Mouse (Mus musculus): ENCODE results near the gene Smim17. TPM values are rescaled to one million over a fixed set of nuclear protein-coding genes. Genes with fewer than 3 reads are reported as not detected.
"Not testable (repeated sequence)": the region's sequence is repeated elsewhere in the genome, so short reads cannot be mapped to it uniquely, and the experiment has no call there.

Gene Smim17
- polyA plus RNA-seq, 1 experiment from 2014 or later, result 0.99 TPM

DNA sequence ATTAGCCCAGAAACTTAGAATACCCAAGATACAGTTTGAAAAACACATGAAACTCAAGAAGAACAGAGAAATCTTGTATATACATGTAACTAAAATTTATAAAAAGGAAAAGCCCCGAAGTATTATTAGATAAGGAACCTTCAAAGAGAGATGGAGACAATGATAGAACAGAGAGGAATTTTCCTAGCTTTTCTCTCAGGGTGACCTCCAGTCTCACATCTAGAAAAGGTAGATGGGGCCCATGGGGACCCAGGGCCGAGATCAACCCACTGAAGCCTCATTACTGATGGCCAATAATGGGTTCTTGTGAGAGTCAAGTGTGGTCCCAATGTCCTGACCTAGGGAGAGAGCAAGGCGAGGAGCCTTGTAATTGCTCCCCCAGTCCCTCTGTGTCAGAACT is 39.9 kb downstream of the Smim17 start, which contains the start of gene Olfr1344:
Gene Olfr1344 (plus strand): TSS at position 301 of the 400 bp plus-strand sequence.
- DNase-seq (ENCODE audit: low spot score) (no peak), ATAC-seq (replicated peaks; ENCODE audit: low FRiP score) (no peak)
- no peak within 1 kb of the TSS for H3K27ac ChIP-seq (ENCODE audit: low read depth, low read length)
- H3K27me3 ChIP-seq (ENCODE audit: control insufficient read depth, insufficient read depth, low read length), result no peaks in the 10 kb centered on the region
- no peak within 1 kb of the TSS for H3K4me2 ChIP-seq (ENCODE audit: low read depth, low read length, severe bottlenecking)
- H3K9me3 ChIP-seq (ENCODE audit: control insufficient read depth, low read length), result no peaks in the 10 kb centered on the region
- no peak within 1 kb of the TSS for H3K9ac ChIP-seq (ENCODE audit: low read length)
- H3K4me1 ChIP-seq (replicated peaks; ENCODE audit: control insufficient read depth, insufficient read depth, low read length), result no peaks in the 10 kb centered on the region; the same call in 1 of the 2 replicates
- no peak within 1 kb of the TSS for H3K4me3 ChIP-seq (ENCODE audit: low read depth, low read length)
- 78% methylated on average over 3 of the region's 3 CpGs for WGBS
- H3K36me3 ChIP-seq (ENCODE audit: control insufficient read depth, insufficient read depth, low read length), result no peaks in the 10 kb centered on the region

- Histone ChIP-seq H3K4me3 (ENCODE audit: low read depth, low read length) (no peak overlapping the region), H3K9me3 (ENCODE audit: control insufficient read depth, low read length) (no peaks in the 10 kb centered on the region), H3K4me2 (ENCODE audit: low read depth, low read length, severe bottlenecking) (no peak overlapping the region), H3K27ac (ENCODE audit: low read depth, low read length) (no peak overlapping the region), H3K27me3 (ENCODE audit: control insufficient read depth, insufficient read depth, low read length) (no peaks in the 10 kb centered on the region), H3K9ac (ENCODE audit: low read length) (no peak overlapping the region), H3K4me1 (replicated peaks; ENCODE audit: control insufficient read depth, insufficient read depth, low read length) (no peaks in the 10 kb centered on the region), H3K36me3 (ENCODE audit: control insufficient read depth, insufficient read depth, low read length) (no peaks in the 10 kb centered on the region)
- DNase-seq (ENCODE audit: low spot score) (no peak), ATAC-seq (replicated peaks; ENCODE audit: low FRiP score) (no peak)
- WGBS, result 60% methylated on average over 2 of the region's 2 CpGs
Observed at GRCm38 (mm10) chr7:6441173-6441572, 42.7 kb downstream of the Smim17 start.

- 88% methylated on average over 5 of the region's 5 CpGs for WGBS
- H3K4me2 ChIP-seq (ENCODE audit: low read depth, low read length, severe bottlenecking), result no peak overlapping the region
- no peak overlapping the region for H3K27ac ChIP-seq (ENCODE audit: low read depth, low read length)
- H3K9me3 ChIP-seq (ENCODE audit: control insufficient read depth, low read length), result no peaks in the 10 kb centered on the region; the same call in 1 of the 2 replicates
- no peak overlapping the region for H3K9ac ChIP-seq (ENCODE audit: low read length)
- no peaks in the 10 kb centered on the region for H3K36me3 ChIP-seq (ENCODE audit: control insufficient read depth, insufficient read depth, low read length)
- no peak for DNase-seq (ENCODE audit: low spot score)
- no peak for ATAC-seq (replicated peaks; ENCODE audit: low FRiP score)
- no peak overlapping the region for H3K4me3 ChIP-seq (ENCODE audit: low read depth, low read length)
- H3K4me1 ChIP-seq (replicated peaks; ENCODE audit: control insufficient read depth, insufficient read depth, low read length), result no peaks in the 10 kb centered on the region
- no peaks in the 10 kb centered on the region for H3K27me3 ChIP-seq (ENCODE audit: control insufficient read depth, insufficient read depth, low read length)
Observed at GRCm38 (mm10) chr7:6447771-6448170, 49.3 kb downstream of the Smim17 start.

- no peak for DNase-seq (ENCODE audit: low spot score)
- H3K9me3 ChIP-seq (ENCODE audit: control insufficient read depth, low read length), result no peaks in the 10 kb centered on the region; the same call in 1 of the 2 replicates
- no peaks in the 10 kb centered on the region for H3K36me3 ChIP-seq (ENCODE audit: control insufficient read depth, insufficient read depth, low read length)
- H3K4me2 ChIP-seq (ENCODE audit: low read depth, low read length, severe bottlenecking), result no peak within 1 kb of the TSS
- no peak within 1 kb of the TSS for H3K27ac ChIP-seq (ENCODE audit: low read depth, low read length)
- H3K27me3 ChIP-seq (ENCODE audit: control insufficient read depth, insufficient read depth, low read length), result no peaks in the 10 kb centered on the region
- no peaks in the 10 kb centered on the region for H3K4me1 ChIP-seq (replicated peaks; ENCODE audit: control insufficient read depth, insufficient read depth, low read length)
- no peak within 1 kb of the TSS for H3K4me3 ChIP-seq (ENCODE audit: low read depth, low read length)
- no peak for ATAC-seq (replicated peaks; ENCODE audit: low FRiP score)
- no peak within 1 kb of the TSS for H3K9ac ChIP-seq (ENCODE audit: low read length)
Observed at GRCm38 (mm10) chr7:6455868-6456267, 57.4 kb downstream of the Smim17 start, which contains the start of gene Olfr1336. Gene Olfr1336, plus strand, starts transcription at chr7:6456168.

- no peak for ATAC-seq (replicated peaks; ENCODE audit: low FRiP score)
- Histone ChIP-seq H3K27ac (ENCODE audit: low read depth, low read length) (no peak overlapping the region), H3K9me3 (ENCODE audit: control insufficient read depth, low read length) (no peaks in the 10 kb centered on the region; the same call in 1 of the 2 replicates), H3K36me3 (ENCODE audit: control insufficient read depth, insufficient read depth, low read length) (no peaks in the 10 kb centered on the region), H3K27me3 (ENCODE audit: control insufficient read depth, insufficient read depth, low read length) (no peaks in the 10 kb centered on the region), H3K4me1 (replicated peaks; ENCODE audit: control insufficient read depth, insufficient read depth, low read length) (no peaks in the 10 kb centered on the region), H3K4me3 (ENCODE audit: low read depth, low read length) (no peak overlapping the region), H3K4me2 (ENCODE audit: low read depth, low read length, severe bottlenecking) (no peak overlapping the region), H3K9ac (ENCODE audit: low read length) (no peak overlapping the region)
- 53% methylated on average over 3 of the region's 3 CpGs for WGBS
- no peak for DNase-seq (ENCODE audit: low spot score)
Observed at GRCm38 (mm10) chr7:6456399-6456798, 57.9 kb downstream of the Smim17 start.

- H3K4me1 ChIP-seq (replicated peaks; ENCODE audit: control insufficient read depth, insufficient read depth, low read length), result no peaks in the 10 kb centered on the region
- ATAC-seq (replicated peaks; ENCODE audit: low FRiP score), result no peak
- no peaks in the 10 kb centered on the region for H3K9me3 ChIP-seq (ENCODE audit: control insufficient read depth, low read length)
- no peak within 1 kb of the TSS for H3K27ac ChIP-seq (ENCODE audit: low read depth, low read length)
- no peak for DNase-seq (ENCODE audit: low spot score)
- no peaks in the 10 kb centered on the region for H3K36me3 ChIP-seq (ENCODE audit: control insufficient read depth, insufficient read depth, low read length)
- H3K9ac ChIP-seq (ENCODE audit: low read length), result no peak within 1 kb of the TSS
- no peak within 1 kb of the TSS for H3K4me3 ChIP-seq (ENCODE audit: low read depth, low read length)
- H3K27me3 ChIP-seq (ENCODE audit: control insufficient read depth, insufficient read depth, low read length), result no peaks in the 10 kb centered on the region
- H3K4me2 ChIP-seq (ENCODE audit: low read depth, low read length, severe bottlenecking), result no peak within 1 kb of the TSS
Observed at GRCm38 (mm10) chr7:6466951-6467350, 68.4 kb downstream of the Smim17 start, which contains the start of gene Olfr1346. Gene Olfr1346, plus strand, starts transcription at chr7:6467101.

DNA sequence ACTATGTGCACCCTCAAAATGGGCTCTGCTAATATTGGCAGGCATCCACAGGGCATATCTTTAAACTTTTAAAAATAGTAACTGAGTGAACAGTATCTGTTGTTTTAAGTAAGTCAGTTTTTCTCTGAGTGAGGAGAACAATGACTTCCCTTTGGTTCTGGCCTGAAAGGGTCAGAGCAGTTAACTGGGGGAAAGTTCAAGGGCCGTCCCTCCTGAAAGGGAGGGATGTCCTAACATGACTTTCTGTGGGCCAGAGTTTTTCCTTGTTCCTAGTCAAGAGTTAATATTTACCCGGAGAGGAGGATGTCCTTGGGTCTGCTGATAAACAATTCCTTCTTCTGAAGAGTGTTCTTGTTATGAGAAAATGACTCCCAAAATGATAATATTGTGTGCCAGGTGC is 79.1 kb downstream of the Smim17 start:
- not testable (repeated sequence) for H3K27me3 ChIP-seq (ENCODE audit: control insufficient read depth, insufficient read depth, low read length); H3K9me3 ChIP-seq (ENCODE audit: control insufficient read depth, low read length); DNase-seq (ENCODE audit: low spot score); H3K27ac ChIP-seq (ENCODE audit: low read depth, low read length); H3K36me3 ChIP-seq (ENCODE audit: control insufficient read depth, insufficient read depth, low read length); H3K4me1 ChIP-seq (replicated peaks; ENCODE audit: control insufficient read depth, insufficient read depth, low read length); H3K4me3 ChIP-seq (ENCODE audit: low read depth, low read length); H3K4me2 ChIP-seq (ENCODE audit: low read depth, low read length, severe bottlenecking); ATAC-seq (replicated peaks; ENCODE audit: low FRiP score); H3K9ac ChIP-seq (ENCODE audit: low read length)
- WGBS, result 78% methylated on average over 2 of the region's 2 CpGs

Other genes starting within 250 kb of the Smim17 start
- gene Zfp787, start 242.7 kb upstream of the Smim17 start, polyA plus RNA-seq (2014; fragmentation: Nextera tagmentation; extraction: Ambion mirVana), result 11.2 and 12.3 TPM in 2 replicates
- 73.9 and 82.4 TPM in 2 replicates for gene Zfp444, start 226.5 kb upstream of the Smim17 start, polyA plus RNA-seq (2014; fragmentation: Nextera tagmentation; extraction: Ambion mirVana)
- gene Galp, start 201.6 kb upstream of the Smim17 start, polyA plus RNA-seq (2014; fragmentation: Nextera tagmentation; extraction: Ambion mirVana), result not detected in 2 replicates
- gene Zscan5b, start 176.4 kb upstream of the Smim17 start, polyA plus RNA-seq (2014; fragmentation: Nextera tagmentation; extraction: Ambion mirVana), result not detected in 2 replicates
- gene Epp13, start 146.0 kb upstream of the Smim17 start, polyA plus RNA-seq (2014; fragmentation: Nextera tagmentation; extraction: Ambion mirVana), result not detected in 2 replicates
- 10.7 and 10.9 TPM in 2 replicates for gene Zfp667, start 112.1 kb upstream of the Smim17 start, polyA plus RNA-seq (2014; fragmentation: Nextera tagmentation; extraction: Ambion mirVana)
- 5.9 and 6.6 TPM in 2 replicates for gene Zfp583, start 67.4 kb upstream of the Smim17 start, polyA plus RNA-seq (2014; fragmentation: Nextera tagmentation; extraction: Ambion mirVana)
- gene Gm3854, start 55.0 kb upstream of the Smim17 start, polyA plus RNA-seq (2014; fragmentation: Nextera tagmentation; extraction: Ambion mirVana), result 3.9 and 4.1 TPM in 2 replicates
- gene Zfp78, start 35.4 kb upstream of the Smim17 start, polyA plus RNA-seq (2014; fragmentation: Nextera tagmentation; extraction: Ambion mirVana), result 1.9 and 3.1 TPM in 2 replicates
- 12.3 and 12.8 TPM in 2 replicates for gene Zfp28, start 15.4 kb upstream of the Smim17 start, polyA plus RNA-seq (2014; fragmentation: Nextera tagmentation; extraction: Ambion mirVana)
- not detected in 2 replicates for gene Gm20715, start 11.6 kb downstream of the Smim17 start, polyA plus RNA-seq (2014; fragmentation: Nextera tagmentation; extraction: Ambion mirVana)
- not detected in 2 replicates for gene Olfr1344, start 40.0 kb downstream of the Smim17 start, polyA plus RNA-seq (2014; fragmentation: Nextera tagmentation; extraction: Ambion mirVana)
- gene Olfr1336, start 57.5 kb downstream of the Smim17 start, polyA plus RNA-seq (2014; fragmentation: Nextera tagmentation; extraction: Ambion mirVana), result not detected in 2 replicates
- gene Olfr1346, start 68.4 kb downstream of the Smim17 start, polyA plus RNA-seq (2014; fragmentation: Nextera tagmentation; extraction: Ambion mirVana), result not detected in 2 replicates
- not detected in 2 replicates for gene Olfr5, start 88.2 kb downstream of the Smim17 start, polyA plus RNA-seq (2014; fragmentation: Nextera tagmentation; extraction: Ambion mirVana)
- not detected in 2 replicates for gene Olfr1347, start 101.0 kb downstream of the Smim17 start, polyA plus RNA-seq (2014; fragmentation: Nextera tagmentation; extraction: Ambion mirVana)
- gene Olfr1348, start 110.0 kb downstream of the Smim17 start, polyA plus RNA-seq (2014; fragmentation: Nextera tagmentation; extraction: Ambion mirVana), result not detected in 2 replicates
- not detected in 2 replicates for gene Olfr1349, start 124.2 kb downstream of the Smim17 start, polyA plus RNA-seq (2014; fragmentation: Nextera tagmentation; extraction: Ambion mirVana)
- gene Olfr1350, start 166.1 kb downstream of the Smim17 start, polyA plus RNA-seq (2014; fragmentation: Nextera tagmentation; extraction: Ambion mirVana), result not detected in 2 replicates

Measured in forebrain, embryonic 11.5 days (tissue).